Mouse (Mus musculus): ENCODE results near the gene Gm28053.
"Not testable (repeated sequence)": the region's sequence is repeated elsewhere in the genome, so short reads cannot be mapped to it uniquely, and the experiment has no call there.

Gene Gm28053

DNA sequence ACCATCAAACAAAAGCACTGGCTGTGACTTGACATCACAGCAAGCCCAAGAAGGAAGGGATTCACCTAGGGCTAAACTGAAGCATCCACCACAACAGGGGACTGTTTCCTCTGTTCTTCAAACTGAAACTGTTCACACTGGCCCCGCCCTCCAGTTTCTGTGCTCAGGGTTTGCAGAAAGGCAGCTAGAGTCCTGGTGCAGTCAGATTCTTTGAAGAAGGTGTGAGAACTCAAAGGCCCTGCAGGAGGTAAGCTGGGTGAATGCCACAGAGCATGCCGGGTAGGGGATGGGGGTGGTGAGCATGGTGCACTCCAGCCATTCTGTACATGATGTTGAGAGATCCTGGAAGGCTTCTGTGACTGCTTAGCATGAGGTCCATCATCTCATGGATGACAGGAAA is at the start of gene Gm28053, which contains the start of gene Gimap7:
Gm28053 (plus strand) TSS at position 153 of the 400 bp plus-strand sequence.
Gimap7 (plus strand) TSS at position 167 of the 400 bp plus-strand sequence.
- DNase-seq (ENCODE audit: low spot score in 2 of 2) = peak; percentile 76 to 83

DNA sequence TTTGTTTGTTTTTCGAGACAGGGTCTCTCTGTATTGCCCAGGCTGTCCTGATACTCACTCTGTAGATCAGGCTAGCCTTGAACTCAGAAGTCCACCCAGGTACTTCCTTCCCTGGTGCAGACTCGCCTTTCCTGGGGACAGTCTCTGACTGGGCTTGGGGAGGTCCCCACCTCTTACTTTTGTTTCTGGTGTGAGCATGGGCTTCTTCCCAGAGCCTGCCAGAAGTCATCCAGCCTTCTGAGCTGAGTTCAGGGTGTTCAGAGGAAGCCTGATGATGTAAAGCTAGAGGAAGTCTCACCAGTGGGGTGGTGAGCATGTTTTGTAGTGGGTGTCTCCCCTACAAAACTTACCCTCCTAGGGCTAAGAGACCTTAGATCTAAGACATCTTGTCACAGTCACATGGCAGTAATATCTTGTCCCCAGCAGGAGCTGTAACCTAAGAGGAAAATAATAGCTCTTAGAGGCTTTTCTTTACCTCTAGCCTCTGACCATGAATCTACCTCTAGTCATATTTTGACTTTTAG is 48.9 kb upstream of the Gm28053 start:
- no peak for DNase-seq (ENCODE audit: low spot score in 2 of 2)

- peak in 1 of 2 experiments; percentile 18 for DNase-seq (ENCODE audit: low spot score in 2 of 2)
These were observed 43.9 kb upstream of the Gm28053 start for GRCm38 (mm10) chr6:48674291-48675058.

DNA sequence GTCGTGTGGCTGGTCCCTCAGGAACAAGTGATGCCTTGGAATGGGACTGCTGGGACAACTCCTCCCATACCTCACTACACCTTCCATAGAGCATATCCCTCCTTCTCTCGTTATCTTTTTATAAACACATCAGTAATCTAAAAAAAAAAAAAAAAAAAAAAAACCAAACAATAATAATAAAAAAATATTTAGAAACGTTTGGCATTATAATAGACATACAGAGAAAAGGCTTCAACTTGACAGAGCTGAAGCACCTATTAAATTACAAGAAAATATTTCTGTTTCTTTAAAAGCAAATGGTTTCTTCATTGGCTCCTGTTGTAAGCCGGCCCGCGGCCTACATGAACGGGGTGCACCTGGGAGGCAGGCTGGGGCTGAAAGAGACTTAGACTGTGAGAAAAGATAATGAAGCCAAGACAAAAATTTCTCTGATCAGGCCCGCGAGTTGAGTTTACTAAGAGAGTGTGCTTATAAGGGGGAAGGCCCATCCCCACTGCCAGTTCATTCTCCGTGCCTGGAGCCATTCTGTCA is 42.9 kb upstream of the Gm28053 start:
- no peak for DNase-seq (ENCODE audit: low spot score in 2 of 2)

GRCm38 (mm10) chr6:48675931-48676859 is 42.2 kb upstream of the Gm28053 start, which contains the start of gene Gimap9:
Gene Gimap9 (plus strand): TSS chr6:48676129.
- peak; percentile 69 to 81 for DNase-seq (ENCODE audit: low spot score in 2 of 2)

- DNase-seq (ENCODE audit: low spot score in 2 of 2) = no peak
These were observed 41.5 kb upstream of the Gm28053 start for GRCm38 (mm10) chr6:48676860-48677415.

GRCm38 (mm10) chr6:48677492-48678345 is 40.7 kb upstream of the Gm28053 start:
- peak; percentile 33 to 53 for DNase-seq (ENCODE audit: low spot score in 2 of 2)

DNA sequence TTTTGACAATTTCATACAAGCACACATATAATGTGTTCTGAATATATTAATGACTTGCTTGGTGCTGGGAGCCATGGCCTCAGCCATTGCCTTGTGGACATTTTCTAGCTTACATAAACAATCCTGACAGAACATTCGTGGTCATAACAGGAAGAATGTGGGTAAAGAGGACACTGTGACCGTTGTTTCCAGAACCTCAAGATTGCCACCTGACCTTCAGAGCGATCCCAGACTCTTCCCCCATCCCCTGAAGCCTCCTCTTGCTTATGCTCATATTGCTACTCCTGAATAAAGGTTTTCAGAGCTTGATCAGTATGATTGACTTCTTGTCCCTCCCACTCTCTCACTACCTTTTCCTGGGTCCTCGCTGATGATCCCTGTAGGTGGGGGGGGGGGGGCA is 40.0 kb upstream of the Gm28053 start:
- no peak for DNase-seq (ENCODE audit: low spot score in 2 of 2)

DNA sequence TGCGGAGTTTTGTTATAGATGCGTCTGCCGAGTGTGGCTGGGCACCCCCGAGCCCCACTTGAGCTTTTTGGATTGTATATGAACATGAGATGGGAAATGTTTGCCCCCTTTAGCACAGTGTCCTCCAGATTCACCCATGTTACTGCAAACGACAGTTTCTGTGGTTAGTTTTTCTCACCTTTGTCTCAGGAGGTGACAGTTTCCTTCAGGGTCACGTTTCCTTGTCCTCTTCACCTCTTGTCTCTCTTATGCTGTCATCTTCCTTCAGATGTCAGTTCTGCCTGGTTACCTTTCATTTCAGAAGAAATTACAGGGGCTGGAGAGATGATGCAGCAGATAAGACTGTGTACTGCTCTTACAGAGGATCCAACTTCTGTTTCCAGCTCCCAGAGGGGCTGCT is 38.7 kb upstream of the Gm28053 start:
- DNase-seq (ENCODE audit: low spot score in 2 of 2) = peak in 1 of 2 experiments; percentile 72

DNA sequence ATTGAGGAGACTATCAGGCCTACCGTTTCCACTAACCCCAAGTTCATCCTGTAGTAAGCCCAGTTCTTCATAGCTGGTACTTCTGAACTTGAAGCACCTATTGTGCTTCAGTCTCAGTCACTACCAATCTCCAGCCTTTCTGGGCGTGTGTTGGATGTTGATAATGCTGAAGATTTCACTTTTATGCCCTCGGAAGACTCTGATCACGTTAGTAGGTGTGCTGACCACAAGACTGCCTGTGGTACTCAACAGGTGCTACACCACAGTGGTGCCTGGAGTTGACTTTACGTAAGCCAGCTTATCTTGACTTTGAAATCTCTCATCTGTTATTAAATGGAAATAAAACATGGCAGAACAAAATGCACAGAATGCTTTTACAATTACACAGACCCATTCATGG is 38.0 kb upstream of the Gm28053 start:
- DNase-seq (ENCODE audit: low spot score in 2 of 2) = peak in 1 of 2 experiments; percentile 67

GRCm38 (mm10) chr6:48681472-48682090 is 36.8 kb upstream of the Gm28053 start:
- peak; percentile 69 to 76 for DNase-seq (ENCODE audit: low spot score in 2 of 2)

- DNase-seq (ENCODE audit: low spot score in 2 of 2) = no peak
These were observed 36.1 kb upstream of the Gm28053 start for GRCm38 (mm10) chr6:48682271-48682670.

DNA sequence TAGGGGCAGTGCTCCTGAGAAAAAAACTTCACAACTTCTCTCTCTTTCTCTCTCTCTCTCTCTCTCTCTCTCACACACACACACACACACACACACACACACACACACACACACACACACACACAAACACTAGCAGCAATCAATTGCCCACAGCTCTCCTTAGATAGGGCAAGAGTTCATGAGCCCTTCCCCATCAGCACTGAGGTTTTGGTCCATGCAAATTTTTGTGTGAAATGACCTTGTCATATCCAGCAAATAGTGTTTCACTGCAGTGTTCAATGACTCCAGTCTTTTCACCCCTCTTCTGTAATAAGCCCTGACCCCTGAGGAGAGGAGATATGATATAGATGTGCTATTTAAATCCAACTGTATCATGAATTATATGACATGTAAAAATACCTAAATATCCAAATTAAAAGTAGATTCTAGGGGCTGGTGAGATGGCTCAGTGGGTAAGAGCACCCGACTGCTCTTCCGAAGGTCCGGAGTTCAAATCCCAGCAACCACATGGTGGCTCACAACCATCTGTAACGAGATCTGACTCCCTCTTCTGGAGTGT is 35.1 kb upstream of the Gm28053 start:
- DNase-seq (ENCODE audit: low spot score in 2 of 2) = not testable (repeated sequence)

DNA sequence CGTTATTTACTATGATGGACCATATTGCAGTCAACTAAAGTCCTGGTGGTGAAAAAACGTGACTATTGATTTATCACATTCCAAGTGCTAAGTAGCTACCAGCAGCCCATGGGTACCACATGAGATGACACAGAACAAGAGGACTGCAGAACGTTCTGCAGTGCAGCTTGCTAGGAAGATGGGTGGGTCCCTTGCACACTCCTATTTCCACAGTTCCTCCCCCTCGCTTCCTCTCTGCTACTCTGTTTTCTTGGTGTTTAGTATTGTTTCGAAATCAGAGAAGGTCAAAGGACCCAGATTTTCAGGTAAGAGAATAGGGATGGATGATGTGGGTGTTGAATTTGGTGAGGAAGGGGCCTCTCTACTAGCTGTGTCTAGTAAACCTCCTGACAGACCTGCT is 34.1 kb upstream of the Gm28053 start, which contains the start of gene Gimap4:
Gimap4 (plus strand) TSS at position 231 of the 400 bp plus-strand sequence.
- no peak for DNase-seq (ENCODE audit: low spot score in 2 of 2)

DNA sequence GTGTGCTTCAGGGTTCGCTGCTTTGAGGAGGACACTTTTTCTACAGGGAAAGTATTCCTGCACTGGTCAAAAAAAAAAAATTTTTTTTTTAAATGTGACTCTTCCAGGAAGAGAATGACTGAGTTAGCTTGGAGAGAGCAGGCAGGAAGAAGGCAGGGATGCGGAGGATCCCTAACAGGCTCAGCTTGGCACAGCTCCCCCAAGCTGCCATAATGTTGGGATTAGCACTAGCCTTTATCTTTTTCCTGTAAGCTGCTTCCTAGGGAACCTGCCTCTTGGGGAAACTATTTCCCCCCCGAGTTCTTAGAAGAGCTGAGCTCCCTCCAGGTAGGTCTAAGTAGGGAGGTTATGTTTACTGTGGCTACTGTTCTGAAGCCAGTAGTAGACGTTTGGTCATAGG is 33.6 kb upstream of the Gm28053 start:
- no peak for DNase-seq (ENCODE audit: low spot score in 2 of 2)

DNA sequence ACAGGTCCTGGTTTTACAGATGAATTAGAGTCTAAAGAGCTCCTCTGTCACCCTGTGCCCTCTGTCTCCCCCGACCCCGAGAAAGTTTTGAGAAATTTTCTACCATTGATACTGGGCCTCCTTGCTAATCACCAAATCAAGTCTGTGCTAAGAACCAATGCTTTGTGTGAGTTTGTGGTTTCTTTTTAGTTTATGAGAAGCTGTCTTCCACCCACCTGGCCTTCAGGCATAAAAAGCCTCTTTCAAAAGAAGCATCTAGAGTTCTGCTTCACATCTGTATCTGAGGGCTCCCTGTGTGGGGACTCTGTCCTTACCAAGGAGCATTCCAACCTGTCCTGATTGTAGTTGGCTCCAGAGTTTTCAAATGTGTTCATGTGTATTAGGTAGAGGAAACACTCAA is 33.2 kb upstream of the Gm28053 start:
- DNase-seq (ENCODE audit: low spot score in 2 of 2) = no peak

DNA sequence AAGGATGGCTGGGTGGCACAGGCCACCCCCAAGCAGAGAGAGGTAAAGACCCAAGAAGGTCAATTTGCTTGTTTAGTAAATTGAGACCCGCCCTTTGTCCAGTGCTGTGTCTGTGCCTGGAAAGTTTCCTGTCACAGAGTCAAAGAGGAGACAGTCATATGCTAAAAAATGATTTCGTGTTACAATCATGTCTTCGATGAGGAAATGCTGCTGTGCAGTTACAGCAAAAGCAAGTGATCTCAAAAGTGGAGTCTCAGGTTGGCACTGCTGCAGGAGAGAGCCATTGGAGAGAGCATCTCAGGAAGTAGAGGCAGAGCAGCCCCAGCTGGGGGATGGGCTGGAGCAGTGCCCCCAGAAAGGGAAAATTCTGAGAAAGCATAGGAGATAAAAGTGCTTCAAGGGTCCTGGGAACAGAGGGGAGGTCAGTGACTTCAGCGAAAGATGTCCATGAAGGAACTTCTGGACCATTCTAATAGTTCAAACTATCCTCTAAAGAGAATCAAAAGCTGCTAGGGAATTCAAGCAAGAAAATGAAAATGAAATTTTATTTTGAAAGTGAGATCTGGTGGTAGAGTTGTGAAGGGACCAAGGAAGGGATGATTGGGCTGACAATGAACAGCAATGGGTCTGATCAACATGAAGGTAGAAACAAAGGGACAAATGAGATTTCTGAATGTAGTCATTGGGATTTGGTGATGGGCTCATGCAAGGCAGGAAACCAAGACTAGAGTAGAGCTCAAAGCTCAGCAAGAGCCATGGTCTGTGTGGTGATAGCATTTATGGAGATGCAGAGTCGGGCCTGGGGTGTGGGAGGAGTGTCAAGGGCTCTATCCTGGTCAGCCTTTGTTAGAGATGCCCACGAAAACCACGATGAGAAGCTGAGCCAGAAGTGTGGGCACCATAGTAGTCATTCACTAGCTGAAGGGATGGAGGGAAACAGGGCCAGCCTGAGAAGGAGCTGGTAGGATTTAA is 32.4 kb upstream of the Gm28053 start:
- peak; percentile 63 to 76 for DNase-seq (ENCODE audit: low spot score in 2 of 2)

DNA sequence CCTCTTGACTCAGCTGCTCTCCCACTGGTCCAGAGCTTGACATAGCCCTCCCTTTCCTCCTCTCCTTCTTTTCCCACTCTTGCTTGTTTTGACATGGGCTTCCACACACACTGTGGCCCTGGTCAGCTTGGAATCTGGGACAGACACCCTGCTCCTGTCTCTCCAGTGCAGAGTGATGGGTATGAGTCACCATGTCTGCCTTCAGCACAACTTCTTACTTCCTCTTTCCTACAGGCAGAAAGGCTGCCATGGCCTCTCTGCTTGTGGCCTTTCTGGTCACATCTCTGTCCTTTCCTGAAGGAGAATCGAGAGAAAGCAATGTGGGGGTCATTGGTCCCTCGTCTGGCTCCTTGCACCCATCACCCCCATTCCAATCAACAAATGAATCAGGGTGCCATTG is 31.3 kb upstream of the Gm28053 start:
- DNase-seq (ENCODE audit: low spot score in 2 of 2) = no peak

GRCm38 (mm10) chr6:48689320-48689719 is 29.1 kb upstream of the Gm28053 start:
- peak; percentile 65 to 70 for DNase-seq (ENCODE audit: low spot score in 2 of 2)
